Mouse (Mus musculus): ENCODE results near the gene Dnajc21.
"Not testable (repeated sequence)": the region's sequence is repeated elsewhere in the genome, so short reads cannot be mapped to it uniquely, and the experiment has no call there.

Dnajc21 gene

GRCm38 (mm10) chr15:10470151-10470831, at the start of gene Dnajc21:
TSS of gene Dnajc21 (minus strand) at chr15:10470516.
- peak; percentile 91 for DNase-seq

DNA sequence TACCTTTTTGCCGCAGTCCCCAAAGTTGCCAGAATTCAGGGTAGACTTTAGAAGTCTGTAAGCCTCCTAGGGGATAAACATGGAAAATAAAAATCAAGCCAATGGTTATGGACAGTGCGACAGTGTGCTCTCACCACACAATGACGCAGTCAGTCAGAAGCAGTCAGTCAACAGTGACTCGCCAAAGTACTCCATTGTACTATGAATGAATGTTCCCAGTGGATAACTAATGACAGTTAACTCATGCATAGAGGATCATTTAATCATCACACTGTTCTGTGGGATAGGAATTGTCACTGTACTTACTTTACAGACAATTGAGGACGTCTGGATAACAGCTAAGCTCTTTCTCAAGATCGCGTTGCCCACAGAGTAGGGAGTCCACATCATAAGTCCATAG, 44.9 kb upstream of the Dnajc21 start:
- DNase-seq: no peak

DNA sequence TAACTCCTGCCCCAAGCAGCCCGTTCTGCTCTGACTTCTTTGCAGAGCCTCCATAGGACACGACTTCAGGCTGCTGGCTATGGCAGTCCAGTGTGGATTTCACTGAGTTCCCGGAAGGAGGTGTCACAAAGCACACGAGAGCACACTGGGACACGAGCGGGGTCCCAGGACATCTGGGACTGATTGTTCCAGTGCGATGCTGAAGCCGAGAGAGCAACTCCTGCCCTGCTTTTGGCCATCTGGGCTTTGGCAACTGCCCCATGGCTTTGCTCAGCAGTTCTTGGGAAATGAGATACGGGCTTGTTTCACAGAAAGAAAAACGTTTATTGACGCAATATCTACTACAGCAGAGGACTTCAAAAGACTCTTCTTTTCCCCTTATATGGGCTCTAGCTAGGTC, 35.8 kb upstream of the Dnajc21 start:
- DNase-seq: no peak

- peak; percentile 34 for DNase-seq
Measured at GRCm38 (mm10) chr15:10500838-10501719, 30.8 kb upstream of the Dnajc21 start.

- no peak for DNase-seq
Measured at GRCm38 (mm10) chr15:10500035-10500434, 29.7 kb upstream of the Dnajc21 start.

GRCm38 (mm10) chr15:10499593-10499992, 29.3 kb upstream of the Dnajc21 start:
- DNase-seq: no peak

DNA sequence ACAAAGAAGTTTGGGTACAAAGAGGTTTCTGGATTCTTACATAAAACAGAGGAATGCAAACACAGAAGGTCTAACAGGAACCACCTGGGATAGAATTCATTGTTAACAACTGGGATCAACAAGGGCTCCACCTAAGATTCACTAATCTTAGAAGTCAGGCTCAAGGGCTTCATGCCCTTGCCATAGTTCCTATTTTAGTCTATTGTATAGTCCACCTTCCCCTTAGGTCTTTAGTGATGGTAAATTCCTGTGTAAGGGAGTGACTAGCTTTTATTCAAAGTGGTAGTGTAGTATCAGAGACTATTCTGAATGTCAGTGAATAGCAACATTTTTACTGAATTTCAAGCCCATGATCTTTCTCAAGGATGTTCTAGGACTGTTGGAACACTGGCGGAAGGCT, 26.4 kb upstream of the Dnajc21 start:
- DNase-seq: not testable (repeated sequence)

DNA sequence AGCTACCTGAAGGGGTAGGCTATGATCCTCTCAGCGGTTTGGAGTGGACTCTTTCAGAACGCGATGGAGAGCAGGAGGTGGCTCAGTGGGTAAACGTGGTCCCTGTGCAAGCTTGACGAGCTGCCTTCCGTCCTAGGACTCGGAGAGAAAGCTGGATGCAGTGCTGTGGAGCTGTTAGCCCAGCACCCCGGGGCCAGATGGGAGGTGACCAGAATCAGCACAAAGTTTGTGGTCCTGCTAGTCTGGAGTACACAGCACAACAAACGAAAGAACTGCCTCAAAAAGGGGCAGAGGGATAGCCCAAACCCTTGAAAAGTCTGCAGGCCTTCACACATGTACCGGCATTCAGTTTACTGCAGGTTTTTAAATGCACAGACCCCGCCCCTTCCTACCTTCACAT, 25.6 kb upstream of the Dnajc21 start:
- DNase-seq: no peak

- no peak for DNase-seq
Measured at GRCm38 (mm10) chr15:10490101-10490500, 19.8 kb upstream of the Dnajc21 start.

GRCm38 (mm10) chr15:10487246-10487645, 16.9 kb upstream of the Dnajc21 start:
- peak; percentile 11 for DNase-seq

DNA sequence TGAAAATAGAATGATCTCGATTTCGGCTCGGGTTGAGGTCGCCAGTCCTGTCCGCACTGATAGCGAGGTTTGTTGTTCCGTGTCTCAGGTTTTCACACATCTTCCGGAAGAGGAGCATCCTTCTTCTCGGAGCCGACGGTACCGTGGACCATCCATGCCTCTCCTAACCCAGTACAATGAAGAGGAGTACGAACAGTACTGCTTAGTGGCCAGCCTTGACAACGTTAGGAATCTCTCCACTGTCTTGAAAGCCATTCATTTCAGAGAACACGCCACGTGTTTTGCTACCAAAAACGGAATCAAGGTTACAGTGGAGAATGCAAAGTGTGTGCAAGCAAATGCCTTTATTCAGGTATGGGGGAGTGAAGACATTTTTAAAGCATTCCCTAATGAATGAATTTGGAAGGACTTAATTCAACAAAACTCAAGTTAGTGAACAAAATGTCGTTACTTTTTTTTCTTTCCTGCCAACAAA, 16.1 kb upstream of the Dnajc21 start:
- DNase-seq: no peak

DNA sequence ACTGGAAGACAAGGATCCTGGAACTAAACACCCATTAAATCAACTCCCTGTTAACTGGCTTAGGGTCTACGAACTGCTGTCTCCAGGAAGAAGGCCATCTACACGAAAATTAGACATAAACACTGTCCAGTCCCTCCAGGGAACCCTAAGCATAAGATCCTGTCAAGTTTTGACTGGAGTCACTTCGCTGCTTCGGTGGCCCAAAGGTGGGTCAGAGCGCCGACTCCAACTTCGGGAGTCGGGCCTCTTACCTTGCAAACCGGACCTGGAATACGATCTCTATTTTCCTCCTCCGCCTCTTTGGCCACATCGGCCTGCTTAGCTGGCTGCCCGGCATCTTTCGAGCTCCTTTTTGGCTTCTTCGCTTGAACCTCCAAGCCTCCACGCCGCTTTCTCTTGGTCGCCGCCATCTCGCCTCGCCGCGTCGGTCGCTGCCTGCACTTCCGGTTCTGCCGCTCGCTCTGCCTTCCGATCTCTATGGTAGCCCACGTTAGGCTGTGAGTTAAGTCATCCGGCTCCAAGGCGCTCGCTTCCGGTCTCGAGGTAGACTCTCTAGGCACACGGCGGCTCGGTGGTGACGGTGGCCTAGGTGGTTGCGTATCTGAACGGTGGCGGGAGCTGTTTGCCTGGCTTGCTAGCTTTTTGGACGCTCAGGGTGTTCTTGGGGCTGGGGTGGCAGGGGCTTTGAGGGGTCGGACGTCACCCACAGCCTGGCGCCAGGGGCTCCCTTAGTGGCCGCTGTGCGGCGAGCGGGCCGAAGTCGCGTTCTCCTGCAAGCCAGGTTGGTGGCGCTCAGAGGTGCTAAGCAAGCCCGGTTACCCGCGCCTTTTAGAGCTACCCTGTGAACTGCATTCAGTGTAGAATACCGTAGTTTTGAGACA, 15.4 kb upstream of the Dnajc21 start, which contains the start of the genes Brix1 and Rad1:
TSS of gene Brix1 (minus strand) at position 464 of the 881 bp plus-strand sequence.
TSS of gene Rad1 (plus strand) at position 535 of the 881 bp plus-strand sequence.
- peak; percentile 94 for DNase-seq

- DNase-seq: no peak
Measured at GRCm38 (mm10) chr15:10470941-10471340, 625 bp upstream of the Dnajc21 start.

- no peak for DNase-seq
Measured at GRCm38 (mm10) chr15:10469641-10470150, 620 bp downstream of the Dnajc21 start.

DNA sequence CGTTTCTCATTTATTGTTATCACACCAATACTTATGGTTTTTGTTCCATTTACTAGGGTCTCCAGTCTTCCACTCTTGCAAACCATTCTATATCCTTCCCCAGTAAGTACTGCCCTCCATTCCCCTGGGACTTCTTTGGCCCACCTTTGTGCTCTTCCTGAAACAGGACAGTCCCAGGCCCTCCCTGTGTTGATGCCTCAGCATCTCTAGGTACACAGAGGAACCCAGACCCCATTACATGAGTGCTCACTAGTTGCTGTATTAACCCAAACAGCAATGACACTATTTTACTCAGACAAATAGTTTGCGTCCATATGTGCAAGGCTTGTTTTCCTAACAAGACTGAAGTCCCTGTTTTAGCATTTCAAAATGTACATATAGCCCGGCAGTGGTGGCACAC, 1.6 kb downstream of the Dnajc21 start:
- DNase-seq: no peak

DNA sequence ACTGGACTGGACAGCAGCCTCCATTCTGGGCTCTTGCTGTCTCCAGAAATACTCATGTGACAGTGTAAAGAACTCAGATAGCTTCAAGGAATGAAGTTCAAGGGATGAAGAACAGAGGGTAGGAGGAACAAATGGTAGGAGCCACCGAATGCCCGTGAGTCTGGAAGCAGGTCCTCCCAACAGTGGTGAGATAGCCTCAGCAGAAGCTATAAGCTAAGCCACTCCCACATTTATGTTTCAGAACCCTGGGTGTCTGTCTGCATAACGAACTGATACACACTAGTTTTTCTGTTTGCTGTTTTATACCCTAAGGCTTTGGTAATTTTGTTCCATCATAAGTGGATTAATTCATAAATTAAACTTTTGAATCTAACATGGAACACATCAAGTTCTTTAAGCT, 5.6 kb downstream of the Dnajc21 start:
- no peak for DNase-seq

DNA sequence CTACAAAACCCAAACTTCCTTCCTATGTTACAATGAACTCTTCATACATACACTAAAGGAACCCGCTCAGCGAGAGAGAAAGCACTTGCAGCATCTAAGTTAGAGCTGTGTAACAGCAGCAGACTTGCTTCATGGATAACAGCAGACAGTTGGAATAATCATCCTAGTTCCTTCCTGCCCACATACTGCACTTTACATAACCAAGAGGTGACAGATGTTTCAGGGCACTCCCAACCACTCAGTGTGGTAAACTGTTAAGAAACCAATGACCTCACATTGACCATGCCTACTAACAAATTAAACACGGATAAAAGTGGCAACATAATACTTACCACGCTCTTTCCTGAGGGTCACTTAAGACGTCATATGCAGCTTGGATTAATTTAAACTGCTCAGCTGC, 6.8 kb downstream of the Dnajc21 start:
- DNase-seq: no peak

DNA sequence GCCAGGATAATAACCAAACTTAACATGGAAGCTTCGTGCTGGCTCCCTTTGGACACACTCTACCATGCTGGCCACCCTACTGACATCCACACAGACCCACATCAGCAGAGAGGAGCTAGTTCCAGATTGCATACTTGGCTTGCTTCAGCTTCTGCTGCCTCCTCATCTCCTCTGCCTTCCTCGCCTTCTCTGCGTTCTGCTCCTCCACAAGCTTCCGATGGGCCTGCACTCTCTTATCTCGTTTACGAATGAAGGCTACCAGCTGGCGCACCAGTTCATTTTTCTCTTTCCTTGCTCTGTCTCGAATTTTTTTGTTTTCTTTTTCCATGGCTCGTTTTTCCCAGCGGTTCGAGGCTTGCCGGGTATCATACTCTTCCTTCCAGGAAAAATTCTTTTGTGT, 9.3 kb downstream of the Dnajc21 start:
- DNase-seq: no peak

- no peak for DNase-seq
Measured at GRCm38 (mm10) chr15:10447102-10447501, 23.2 kb downstream of the Dnajc21 start.

DNA sequence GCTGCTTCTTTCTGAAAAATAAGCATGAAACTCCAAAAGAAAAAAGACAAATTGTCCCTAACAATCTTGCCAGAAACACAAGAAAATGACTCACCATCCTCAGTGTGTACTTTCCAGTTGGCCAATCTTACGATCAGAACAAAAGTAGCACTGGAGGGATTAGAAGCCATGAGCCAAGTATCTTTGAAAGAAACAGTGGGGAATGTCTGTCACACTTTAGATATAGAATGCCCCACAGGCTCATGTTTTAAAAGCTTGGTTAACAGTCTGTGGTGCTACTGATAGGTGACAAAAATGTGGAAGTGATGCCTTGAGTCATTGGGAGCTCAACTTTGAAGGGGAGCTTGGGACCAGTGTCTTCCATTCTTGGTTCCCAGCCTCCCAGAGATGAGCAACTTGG, 28.0 kb downstream of the Dnajc21 start:
- DNase-seq: no peak

DNA sequence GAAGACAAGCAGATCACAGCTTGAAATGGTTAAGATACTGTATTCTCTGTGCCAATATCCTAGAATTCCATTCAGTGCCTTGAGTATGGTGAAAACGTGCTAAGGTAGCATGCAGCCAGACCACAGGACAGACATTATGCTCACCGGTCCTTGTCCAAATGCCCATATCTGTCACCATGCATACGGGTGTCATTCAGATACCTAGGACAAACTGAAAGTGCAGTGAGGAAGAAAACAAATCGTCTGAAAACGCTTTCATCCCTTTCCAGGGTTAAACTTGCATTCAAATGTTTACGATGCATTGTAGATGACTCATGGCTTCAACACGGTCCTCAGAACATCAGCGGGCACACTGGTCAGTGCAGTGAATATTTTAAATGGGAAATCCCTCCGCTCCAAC, 28.8 kb downstream of the Dnajc21 start:
- DNase-seq: no peak

- no peak for DNase-seq
Measured at GRCm38 (mm10) chr15:10439963-10440362, 30.4 kb downstream of the Dnajc21 start.

DNA sequence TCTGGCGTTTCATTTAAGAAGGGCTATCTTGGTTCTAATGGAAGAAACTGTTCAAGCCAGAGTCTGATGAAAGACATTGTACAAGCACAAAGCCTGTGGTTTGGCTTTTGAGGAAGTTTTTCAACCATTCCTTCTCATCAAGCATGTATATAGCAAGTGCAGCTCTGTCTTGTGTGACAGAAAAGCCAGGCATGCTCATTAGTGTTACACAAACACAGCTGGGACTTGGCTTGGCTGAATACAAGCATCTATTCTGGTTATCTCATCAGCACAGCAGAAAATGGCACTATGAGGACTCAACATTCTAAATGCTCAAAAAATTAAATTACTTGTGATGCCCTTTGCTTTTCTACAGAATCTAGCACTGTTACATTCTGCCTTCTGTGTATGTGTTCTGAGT, 33.4 kb downstream of the Dnajc21 start:
- DNase-seq: no peak

All from liver (tissue).